Mouse (Mus musculus) gastrocnemius, adult 2 months (tissue): ENCODE measurements around the gene Bglap. TPM values are rescaled to one million over a fixed set of nuclear protein-coding genes. Genes with fewer than 3 reads are reported as not detected.

Experiments used
- DNase-seq: peaks from one replicate; pipeline ENCODE4 v3.0.0; 2022
- H3K27ac ChIP-seq: fragments of 200-600 bp; 2 replicates; pipeline ENCODE4 v1.8.1; 2022; ENCODE audit warnings: mild to moderate bottlenecking
- H3K4me3 ChIP-seq: fragments of 200-600 bp; 2 replicates; pipeline ENCODE4 v1.8.1; 2022; ENCODE audit warnings: mild to moderate bottlenecking, moderate library complexity
- CTCF ChIP-seq: fragments of 200-600 bp; IDR thresholded peaks from 2 replicates; pipeline ENCODE4 v1.8.1; 2022; ENCODE audit warnings: antibody characterized with exemption, mild to moderate bottlenecking, moderate library complexity
- intact Hi-C: fragments of 180-260 bp; cut with DNase I; formaldehyde crosslinking; loops from one replicate; pipeline ENCODE4 v1.15.1; 2025
- total RNA-seq, 2 experiments: library from RNA; stranded (reverse); gene quantifications; 2 replicates each; pipeline ENCODE4 v1.2.3; 2021

Bglap gene
- total RNA-seq, 2 experiments from 2014 or later: not detected

DNA sequence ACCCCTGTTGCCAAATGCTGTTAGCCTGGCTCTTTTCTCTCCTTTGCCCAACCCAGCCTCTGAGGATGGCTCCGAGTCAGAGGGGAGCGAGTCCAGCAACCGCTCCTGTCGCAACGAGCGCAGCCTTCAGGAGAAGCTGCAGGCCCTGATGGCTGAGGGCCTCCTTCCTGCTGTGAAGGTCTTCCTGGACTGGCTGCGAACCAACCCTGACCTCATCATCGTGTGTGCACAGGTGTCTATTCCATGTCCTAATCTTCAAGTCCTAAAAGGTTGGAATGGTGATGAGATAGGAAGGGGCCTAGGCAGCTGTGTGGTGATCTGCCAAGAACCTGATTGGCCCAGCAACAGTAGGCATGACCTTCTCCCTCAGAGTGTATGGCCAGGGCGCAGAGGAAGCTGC is 31.4 kb downstream of the Bglap start:
- TF ChIP-seq CTCF: no peak
- intact Hi-C loops: no loop called here

DNA sequence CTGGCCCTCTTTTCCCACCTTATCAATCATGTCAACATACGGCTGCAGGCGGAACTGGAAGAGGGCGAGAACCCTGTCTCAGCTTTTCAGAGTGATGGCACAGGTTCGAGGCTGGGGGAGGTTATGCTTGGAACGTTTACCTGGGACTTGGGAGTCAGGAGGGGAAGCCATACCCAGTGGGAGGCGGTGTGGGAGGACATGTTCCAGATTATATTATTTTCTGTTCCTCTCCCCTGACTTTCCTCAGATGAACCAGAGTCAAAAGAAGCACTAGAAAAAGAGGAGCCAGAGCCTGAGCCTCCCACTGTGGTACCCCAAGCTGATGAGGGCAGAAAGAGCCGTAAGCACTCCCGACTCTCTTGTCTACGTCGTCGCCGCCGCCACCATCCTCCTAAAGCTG is 33.5 kb downstream of the Bglap start:
- DNase-seq: no peak
- no peak overlapping the region for H3K4me3 ChIP-seq
- TF ChIP-seq CTCF: no peak
- intact Hi-C loops: no loop called here
- H3K27ac ChIP-seq: no peak overlapping the region

More for the DNA sequence above, 31.4 kb downstream of the Bglap start:
- H3K4me3 ChIP-seq: no peak overlapping the region
- peak overlapping the region; percentile 78; the same call in 1 of the 2 replicates for H3K27ac ChIP-seq
- DNase-seq: no peak

DNA sequence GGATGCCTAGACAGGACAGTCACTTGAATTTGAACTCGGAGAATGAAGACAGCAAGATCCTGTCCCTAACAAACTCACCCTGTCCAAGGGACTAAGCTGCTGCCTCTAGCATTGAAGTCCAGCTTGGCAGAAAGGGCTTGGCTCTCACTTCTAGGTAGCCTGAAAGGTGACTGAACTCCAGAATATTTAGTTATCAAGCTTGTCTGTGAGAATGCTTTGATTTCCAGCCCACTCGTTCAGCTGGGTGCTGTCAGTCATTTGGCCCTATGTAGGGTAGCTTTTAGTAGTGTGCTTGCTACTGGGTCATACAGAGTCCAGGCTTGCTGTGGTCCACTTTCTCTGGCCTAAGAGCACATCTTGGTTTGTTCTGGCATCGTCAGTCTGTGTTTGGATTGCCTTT is 45.3 kb downstream of the Bglap start:
- peak; percentile 54 for DNase-seq
- no peak overlapping the region for H3K4me3 ChIP-seq
- intact Hi-C loops: no loop called here
- H3K27ac ChIP-seq: peak overlapping the region; percentile 71
- TF ChIP-seq CTCF: no peak

DNA sequence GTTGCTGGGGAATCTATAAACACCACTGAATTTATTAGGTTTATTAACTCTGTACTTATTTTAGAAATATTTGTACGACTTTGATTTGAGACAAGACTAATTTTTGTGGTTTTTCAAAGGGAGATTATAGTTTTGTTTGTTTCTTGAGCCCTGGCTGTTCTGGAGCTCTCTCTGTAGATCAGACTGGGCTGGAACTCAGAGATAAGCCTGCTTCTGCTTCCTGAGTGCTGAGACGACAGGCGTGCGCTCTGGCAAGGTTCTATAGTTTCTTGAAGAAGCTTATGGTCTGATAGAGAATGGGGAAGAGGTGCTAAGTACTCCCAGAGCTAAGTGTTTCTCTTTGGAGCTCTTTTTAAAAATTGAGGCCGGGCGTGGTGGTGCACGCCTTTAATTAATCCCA is 45.9 kb downstream of the Bglap start:
- intact Hi-C loops: no loop called here
- peak overlapping the region; percentile 9; the same call in 1 of the 2 replicates for H3K4me3 ChIP-seq
- no peak for TF ChIP-seq CTCF
- no peak for DNase-seq
- H3K27ac ChIP-seq: peak overlapping the region; percentile 71

DNA sequence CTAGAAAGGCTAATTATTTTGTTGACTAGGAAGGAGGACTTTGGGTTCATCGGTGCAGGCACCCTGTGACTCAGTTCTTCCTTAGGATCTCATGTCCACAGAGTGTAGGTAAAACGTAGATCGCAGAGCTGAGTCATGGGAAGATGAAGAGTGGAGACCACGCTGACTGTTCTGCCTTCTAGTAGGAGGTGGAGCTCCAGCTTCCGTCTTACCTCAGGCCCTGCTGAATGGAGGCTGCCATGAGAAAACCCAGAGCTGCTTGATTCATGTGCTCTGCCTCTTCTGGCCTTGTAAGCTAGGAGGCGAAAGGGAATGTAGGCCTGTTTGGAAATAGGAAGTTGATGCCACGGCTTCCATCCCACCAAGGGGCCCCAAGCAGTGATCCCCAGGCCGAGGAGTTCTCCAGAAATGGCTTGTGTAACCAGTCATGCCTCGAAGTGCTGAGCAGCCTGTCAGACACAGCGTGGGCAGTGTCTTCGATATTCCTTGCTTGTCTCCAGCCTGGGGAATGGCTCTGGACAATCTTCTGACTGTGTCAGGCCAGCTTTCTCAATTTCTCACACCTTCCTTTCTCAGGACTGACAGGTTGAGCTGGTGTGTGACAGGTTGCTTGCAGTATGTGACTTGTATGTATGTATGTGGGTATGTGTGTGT is 46.8 kb downstream of the Bglap start:
- intact Hi-C loops: no loop called here
- no peak for DNase-seq
- peak overlapping the region; percentile 98 for H3K27ac ChIP-seq

DNA sequence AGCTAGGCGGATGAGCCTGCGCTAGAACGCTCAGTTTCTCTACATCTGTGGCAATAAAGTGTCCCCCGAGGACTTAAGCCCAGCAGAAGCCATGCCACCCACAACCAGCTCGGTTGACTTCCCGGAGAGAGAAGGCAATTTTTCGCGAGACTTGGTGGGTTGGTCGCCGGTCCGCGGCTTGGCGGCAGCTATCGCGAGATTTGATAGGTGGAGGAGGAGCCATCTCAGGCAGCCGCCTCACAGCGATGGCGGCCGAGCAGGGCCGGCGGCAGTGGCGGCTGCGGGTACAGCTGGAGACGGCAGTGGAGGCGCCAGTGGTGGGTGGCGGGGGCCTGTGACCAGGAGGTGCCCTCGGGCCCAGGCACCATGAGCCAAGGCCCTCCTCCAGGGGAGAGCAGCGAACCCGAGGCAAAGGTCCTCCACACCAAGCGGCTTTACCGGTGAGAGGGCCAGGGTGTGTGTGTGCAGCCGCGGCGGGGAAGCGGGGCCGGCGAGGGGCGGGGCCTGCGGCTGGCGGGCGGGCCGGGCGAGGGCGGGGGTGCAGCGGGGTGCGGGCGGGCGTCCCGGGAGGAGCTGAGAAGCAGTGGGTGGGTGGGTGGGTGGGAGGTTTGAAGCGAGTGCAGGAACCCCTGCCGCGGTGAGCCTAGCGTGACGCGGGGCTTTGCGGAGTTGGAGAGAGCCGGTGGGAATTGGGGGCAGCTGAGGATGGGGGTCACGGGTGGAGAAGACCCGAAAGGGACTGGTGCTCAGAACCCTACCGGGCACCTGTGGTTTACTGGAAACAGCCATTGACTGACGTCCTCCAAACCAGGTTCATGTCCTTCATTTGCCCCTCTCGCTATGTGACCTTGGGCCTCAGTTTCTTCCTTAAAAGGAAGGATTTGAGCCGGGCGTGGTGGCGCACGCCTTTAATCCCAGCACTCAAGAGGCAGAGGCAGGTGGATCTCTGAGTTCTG is 47.9 kb downstream of the Bglap start, which contains the start of the genes Tmem79 and Smg5:
Gene Tmem79, minus strand, starts transcription at position 91 of the 956 bp plus-strand sequence.
Gene Smg5, plus strand, starts transcription at position 203 of the 956 bp plus-strand sequence.
- peak within 1 kb of the TSS; percentile 98 for H3K27ac ChIP-seq
- peak; percentile 98 for DNase-seq
- H3K4me3 ChIP-seq: peak within 1 kb of the TSS; percentile 89
- intact Hi-C loops: no loop called here
- TF ChIP-seq CTCF: no peak

More for the DNA sequence above, 46.8 kb downstream of the Bglap start:
- H3K4me3 ChIP-seq: peak overlapping the region; percentile 89
- no peak for TF ChIP-seq CTCF

DNA sequence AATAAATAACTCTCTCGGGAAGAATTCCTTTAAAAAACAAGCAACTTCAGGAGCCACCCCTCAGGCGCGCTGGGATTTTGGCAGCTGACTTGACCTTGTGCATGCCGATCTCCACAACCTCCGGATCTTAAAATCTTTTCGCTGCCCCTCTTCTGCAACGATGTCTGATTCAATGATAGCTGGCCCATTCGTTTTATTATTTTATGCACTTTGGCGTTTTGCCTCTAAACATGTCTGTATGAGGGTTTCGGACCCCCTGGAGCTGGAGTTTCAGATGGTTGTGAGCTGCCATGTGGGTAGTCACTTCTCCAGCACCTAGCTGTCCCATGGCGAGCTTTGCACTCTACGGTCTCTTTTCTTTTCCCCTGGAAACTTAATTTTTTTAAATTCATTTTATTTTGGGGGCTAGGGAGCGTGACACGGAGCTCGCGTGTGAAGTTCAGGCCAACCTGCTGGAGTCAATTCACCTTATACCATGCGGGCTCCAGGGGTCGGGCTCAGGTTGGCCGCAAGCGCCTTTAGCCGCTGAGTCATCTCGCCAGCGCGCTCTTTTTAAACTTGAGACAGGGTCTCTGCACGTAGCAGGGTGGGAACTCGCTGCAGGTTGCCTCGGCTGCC is 48.7 kb downstream of the Bglap start:
- Histone ChIP-seq H3K4me3 (peak overlapping the region; percentile 89), H3K27ac (peak overlapping the region; percentile 98)
- DNase-seq: peak; percentile 57
- intact Hi-C loops: no loop called here
- no peak for TF ChIP-seq CTCF

DNA sequence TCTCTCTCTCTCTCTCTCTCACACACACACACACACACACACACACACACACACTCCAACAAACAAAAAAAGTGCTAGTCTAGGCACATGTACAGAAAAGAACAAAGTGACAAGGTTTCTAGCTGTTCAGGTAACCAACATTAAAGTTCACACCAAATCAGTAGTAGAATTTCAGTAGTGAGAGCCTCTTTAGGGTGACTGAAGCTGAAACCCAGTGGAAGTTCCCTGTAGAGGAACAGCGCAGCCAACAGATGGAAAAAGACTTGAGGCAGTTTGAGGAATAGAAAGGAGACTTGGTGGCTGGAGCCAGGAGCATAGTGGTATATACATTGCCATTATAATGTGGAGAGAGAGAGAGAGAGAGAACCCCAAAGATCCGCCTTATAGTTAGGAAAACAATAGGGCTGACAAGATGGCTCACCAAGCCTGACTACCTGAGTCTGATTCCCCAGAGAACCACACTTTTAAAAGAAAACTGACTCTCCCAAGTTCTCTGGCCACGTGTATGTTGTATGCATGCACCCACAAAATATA is 49.3 kb downstream of the Bglap start:
- DNase-seq: no peak
- H3K27ac ChIP-seq: peak overlapping the region; percentile 98
- intact Hi-C loops: no loop called here
- no peak for TF ChIP-seq CTCF
- peak overlapping the region; percentile 89 for H3K4me3 ChIP-seq

DNA sequence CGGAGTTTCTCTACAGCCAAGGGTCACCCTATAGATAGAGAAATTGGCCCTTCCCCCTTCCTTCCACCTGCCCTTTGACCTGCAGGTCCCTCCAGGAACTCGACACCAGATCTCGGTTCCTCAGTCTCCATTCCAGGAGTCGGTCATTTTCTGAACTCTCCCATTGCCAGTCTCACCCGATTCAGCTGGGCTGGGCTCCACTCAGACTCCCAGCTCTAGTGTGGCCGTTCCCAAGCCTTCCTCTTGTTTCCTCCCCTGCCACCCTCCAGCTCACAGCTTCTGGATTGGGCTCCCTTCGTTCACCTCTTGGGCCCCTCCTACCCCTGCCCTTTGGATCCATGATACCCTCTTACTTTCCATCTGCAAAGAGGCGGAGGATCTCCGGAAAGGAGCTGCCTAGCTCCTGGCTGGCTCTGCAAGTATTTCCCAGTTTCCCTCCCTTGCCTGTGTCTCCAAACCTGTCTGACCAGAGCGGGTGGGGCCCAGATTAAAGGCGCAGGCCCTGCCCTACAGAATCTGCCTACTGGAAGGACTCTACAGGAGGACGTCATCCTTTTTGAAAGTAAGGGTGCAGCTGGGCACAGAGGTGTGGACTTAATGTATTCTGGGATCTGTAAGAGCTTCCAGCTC is 50.1 kb downstream of the Bglap start:
- no peak for TF ChIP-seq CTCF
- Histone ChIP-seq H3K4me3 (peak overlapping the region; percentile 89), H3K27ac (peak overlapping the region; percentile 98)
- intact Hi-C loops: no loop called here
- no peak for DNase-seq

Other genes starting within 250 kb of the Bglap start
- gene Mef2d, start 242.1 kb downstream of the Bglap start, total RNA-seq: 100 to 1,000 TPM; 173 to 184 TPM
- not detected for gene Rhbg, start 129.8 kb downstream of the Bglap start, total RNA-seq
- under 1 TPM; 0.74 to 0.95 TPM for gene Gm38392, start 97.3 kb downstream of the Bglap start, total RNA-seq
- gene Tsacc, start 87.5 kb downstream of the Bglap start, total RNA-seq: 1 to 10 TPM; 5.4 to 7.3 TPM
- 100 to 1,000 TPM in 1 of 2 experiments, 10 to 100 TPM in 1; 96.7 to 119 TPM for gene Cct3, start 87.3 kb downstream of the Bglap start, total RNA-seq
- 10 to 100 TPM; 39.0 to 39.8 TPM for gene Glmp, start 59.4 kb downstream of the Bglap start, total RNA-seq
- 1 to 10 TPM; 2.0 to 2.1 TPM for gene Tmem79, start 48.3 kb downstream of the Bglap start, total RNA-seq
- 10 to 100 TPM; 38.1 to 48.2 TPM for gene Smg5, start 48.2 kb downstream of the Bglap start, total RNA-seq
- gene Paqr6, start 19.9 kb downstream of the Bglap start, total RNA-seq: under 1 TPM; 0.15 to 0.56 TPM
- gene Bglap3, start 11.7 kb downstream of the Bglap start, total RNA-seq: not detected
- not detected for gene Bglap2, start 5.8 kb downstream of the Bglap start, total RNA-seq
- 10 to 100 TPM; 16.2 to 19.7 TPM for gene Pmf1, start 25.9 kb upstream of the Bglap start, total RNA-seq
- gene Slc25a44, start 40.7 kb upstream of the Bglap start, total RNA-seq: 10 to 100 TPM; 16.1 to 18.5 TPM
- gene Sema4a, start 76.7 kb upstream of the Bglap start, total RNA-seq: 1 to 10 TPM; 1.2 to 1.8 TPM
- gene Lmna, start 125.5 kb upstream of the Bglap start, total RNA-seq: 10 to 100 TPM; 67.5 to 82.5 TPM
- under 1 TPM; 0.15 to 0.20 TPM for gene Mex3a, start 147.9 kb upstream of the Bglap start, total RNA-seq
- gene Rab25, start 163.8 kb upstream of the Bglap start, total RNA-seq: not detected
- 100 to 1,000 TPM in 1 of 2 experiments, 10 to 100 TPM in 1; 70.9 to 104 TPM for gene Lamtor2, start 168.6 kb upstream of the Bglap start, total RNA-seq
- gene Ubqln4, start 169.3 kb upstream of the Bglap start, total RNA-seq: 10 to 100 TPM; 78.2 to 90.2 TPM
- gene Ssr2, start 191.4 kb upstream of the Bglap start, total RNA-seq: 10 to 100 TPM; 41.1 to 54.8 TPM
- gene Arhgef2, start 221.5 kb upstream of the Bglap start, total RNA-seq: 10 to 100 TPM; 22.4 to 24.7 TPM